ENCODE assay signal across 28 mouse cellular contexts in the genomic region with DNA sequence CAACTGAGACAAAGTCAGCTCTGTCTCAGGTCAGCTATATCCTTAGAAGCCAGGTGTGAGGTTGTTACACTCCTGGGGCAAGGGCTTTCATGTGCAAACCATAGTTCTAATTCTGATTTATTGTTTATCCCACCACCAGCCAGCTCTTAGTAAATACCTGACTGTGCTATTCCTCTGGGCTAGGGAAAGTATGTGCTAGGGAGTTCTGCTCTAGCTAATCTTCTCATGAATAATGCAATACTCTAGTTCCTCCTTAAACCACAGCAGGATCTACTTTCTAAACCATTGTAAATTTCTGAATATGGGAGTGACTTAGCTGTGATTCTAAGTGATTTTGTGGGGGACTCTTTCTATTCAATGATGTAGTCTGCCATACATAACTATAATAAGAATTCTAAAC. TPM values are rescaled to one million over a fixed set of nuclear protein-coding genes. Genes with fewer than 3 reads are reported as not detected.
DNase-seq lines count a peak whose midpoint lies in the region; ATAC-seq and TF ChIP-seq lines count a peak whose summit lies in the region.
"Had no signal": no experiment of that assay in that cellular context is flagged by ENCODE, and none has a peak within 500 bp of the region (broad histone marks: within the 10 kb centered on the region; RNA-seq: fewer than 3 reads in every experiment).

No protein-coding gene starts in this region.

- no peak overlapping the region for H3K4me3 ChIP-seq in midbrain, embryonic 11.5 days (ENCODE audit: low read depth, low read length)
- no peak overlapping the region for H3K4me3 ChIP-seq in midbrain, embryonic 16.5 days (ENCODE audit: low read depth, low read length)
- H3K4me3 ChIP-seq in midbrain, postnatal 0 days (ENCODE audit: low read depth, low read length) = no peak overlapping the region
- no peak overlapping the region for H3K4me3 ChIP-seq in midbrain, embryonic 14.5 days (replicated peaks; ENCODE audit: low read depth, low read length)
- H3K4me3 ChIP-seq: embryonic facial prominence, embryonic 13.5 days; embryonic facial prominence, embryonic 15.5 days; erythroblast, embryonic 14.5 days; forebrain, embryonic 10.5 days; forebrain, embryonic 12.5 days had no signal

- peaks cover 42% of the 10 kb centered on the region for H3K9me3 ChIP-seq in midbrain, embryonic 11.5 days (ENCODE audit: control insufficient read depth, low read length)
- peaks cover 40% of the 10 kb centered on the region for H3K9me3 ChIP-seq in midbrain, embryonic 16.5 days (replicated peaks; ENCODE audit: control insufficient read depth, low read length, poor library complexity, severe bottlenecking)
- H3K9me3 ChIP-seq in midbrain, postnatal 0 days (ENCODE audit: low read length) = peaks cover 57% of the 10 kb centered on the region
- peaks cover 74% of the 10 kb centered on the region for H3K9me3 ChIP-seq in midbrain, embryonic 14.5 days (ENCODE audit: control insufficient read depth, low read length)

- H3K9ac ChIP-seq in midbrain, embryonic 11.5 days (ENCODE audit: low read length) = no peak overlapping the region
- H3K9ac ChIP-seq in midbrain, embryonic 16.5 days (ENCODE audit: low read depth, low read length) = no peak overlapping the region
- H3K9ac ChIP-seq in midbrain, postnatal 0 days (replicated peaks; ENCODE audit: low read length, poor library complexity, severe bottlenecking) = no peak overlapping the region
- no peak overlapping the region for H3K9ac ChIP-seq in midbrain, embryonic 14.5 days (replicated peaks; ENCODE audit: low read length)
- H3K9ac ChIP-seq: embryonic facial prominence, embryonic 13.5 days; embryonic facial prominence, embryonic 15.5 days; forebrain, embryonic 12.5 days had no signal

- no peaks in the 10 kb centered on the region for H3K27me3 ChIP-seq in midbrain, embryonic 11.5 days (ENCODE audit: control insufficient read depth, insufficient read depth, low read length)
- no peaks in the 10 kb centered on the region for H3K27me3 ChIP-seq in midbrain, embryonic 16.5 days (ENCODE audit: control insufficient read depth, insufficient read depth, low read depth, low read length)
- no peaks in the 10 kb centered on the region for H3K27me3 ChIP-seq in midbrain, postnatal 0 days (ENCODE audit: insufficient read depth, low read length)
- no peaks in the 10 kb centered on the region for H3K27me3 ChIP-seq in midbrain, embryonic 14.5 days (ENCODE audit: control insufficient read depth, insufficient read depth, low read length)
- H3K27me3 ChIP-seq: embryonic facial prominence, embryonic 13.5 days; embryonic facial prominence, embryonic 15.5 days; forebrain, embryonic 12.5 days; Patski had no signal

- TF ChIP-seq CTCF in midbrain, postnatal 0 days (IDR thresholded peaks at IDR 0.05) = no peak

- no peak overlapping the region for H3K27ac ChIP-seq in midbrain, embryonic 11.5 days (ENCODE audit: low read depth, low read length)
- H3K27ac ChIP-seq in midbrain, embryonic 16.5 days (ENCODE audit: low read length) = no peak overlapping the region
- H3K27ac ChIP-seq in midbrain, postnatal 0 days (ENCODE audit: low read depth, low read length) = no peak overlapping the region
- no peak overlapping the region for H3K27ac ChIP-seq in midbrain, embryonic 14.5 days (replicated peaks; ENCODE audit: low read depth, low read length)
- H3K27ac ChIP-seq: embryonic facial prominence, embryonic 13.5 days; embryonic facial prominence, embryonic 15.5 days; forebrain, embryonic 10.5 days; forebrain, embryonic 12.5 days had no signal

- peak; percentile 77 for DNase-seq in midbrain, embryonic 11.5 days (ENCODE audit: low spot score, missing footprints)
- DNase-seq in midbrain, postnatal 0 days (ENCODE audit: low spot score) = no peak
- no peak for DNase-seq in midbrain, embryonic 14.5 days
- peak; percentile 23 for DNase-seq in ES-CJ7 (ENCODE audit: low read depth, low spot score)
- peak; percentile 66 for DNase-seq in R1 (ENCODE audit: low read depth, low spot score)
- no peak for DNase-seq in left cerebral cortex, adult 11 months (ENCODE audit: low spot score)
- DNase-seq: adrenal gland, adult 2 months; adrenal gland, postnatal 10 days; adrenal gland, postnatal 25 days; cerebellum, adult 11 months; cerebellum, adult 18-20 months; cerebellum, adult 8-10 months; cerebellum, adult 9-11 months; cerebellum, postnatal 14 days; cerebellum, postnatal 36 days; embryo, embryonic 11 days had no signal

- no peaks in the 10 kb centered on the region for H3K4me1 ChIP-seq in midbrain, embryonic 11.5 days (ENCODE audit: control insufficient read depth, insufficient read depth, low read length)
- no peaks in the 10 kb centered on the region for H3K4me1 ChIP-seq in midbrain, embryonic 16.5 days (ENCODE audit: control insufficient read depth, insufficient read depth, low read length)
- no peaks in the 10 kb centered on the region for H3K4me1 ChIP-seq in midbrain, postnatal 0 days (ENCODE audit: insufficient read depth, low read length)
- H3K4me1 ChIP-seq in midbrain, embryonic 14.5 days (ENCODE audit: control insufficient read depth, insufficient read depth, low read length) = no peaks in the 10 kb centered on the region
- H3K4me1 ChIP-seq: embryonic facial prominence, embryonic 13.5 days; embryonic facial prominence, embryonic 15.5 days; forebrain, embryonic 10.5 days; forebrain, embryonic 12.5 days had no signal

- no peak overlapping the region for H3K4me2 ChIP-seq in midbrain, embryonic 11.5 days
- no peak overlapping the region for H3K4me2 ChIP-seq in midbrain, embryonic 16.5 days (ENCODE audit: low read length)
- no peak overlapping the region for H3K4me2 ChIP-seq in midbrain, postnatal 0 days (ENCODE audit: low read depth, low read length, poor library complexity, severe bottlenecking)
- no peak overlapping the region for H3K4me2 ChIP-seq in midbrain, embryonic 14.5 days (ENCODE audit: low read length)
- H3K4me2 ChIP-seq: embryonic facial prominence, embryonic 13.5 days; embryonic facial prominence, embryonic 15.5 days; forebrain, embryonic 12.5 days had no signal

- no peaks in the 10 kb centered on the region for H3K36me3 ChIP-seq in midbrain, embryonic 11.5 days (ENCODE audit: control insufficient read depth, insufficient read depth, low read length)
- H3K36me3 ChIP-seq in midbrain, embryonic 16.5 days (ENCODE audit: control insufficient read depth, insufficient read depth, low read length) = no peaks in the 10 kb centered on the region
- H3K36me3 ChIP-seq in midbrain, postnatal 0 days (ENCODE audit: insufficient read depth, low read length) = no peaks in the 10 kb centered on the region
- no peaks in the 10 kb centered on the region for H3K36me3 ChIP-seq in midbrain, embryonic 14.5 days (ENCODE audit: control insufficient read depth, insufficient read depth, low read length)
- H3K36me3 ChIP-seq: embryonic facial prominence, embryonic 13.5 days; embryonic facial prominence, embryonic 15.5 days; forebrain, embryonic 10.5 days; forebrain, embryonic 12.5 days; G1E had no signal

- 0 out of 2 replicates have a peak, but pooled peaks have one; percentile 8 for ATAC-seq in midbrain, embryonic 11.5 days (ENCODE audit: low FRiP score)
- no peak for ATAC-seq in midbrain, embryonic 16.5 days
- ATAC-seq in midbrain, postnatal 0 days (ENCODE audit: low FRiP score) = peak; percentile 14; the same call in 1 of the 2 replicates
- no peak for ATAC-seq in midbrain, embryonic 14.5 days (ENCODE audit: low FRiP score, low TSS enrichment)
- ATAC-seq: forebrain, embryonic 14.5 days; forebrain, embryonic 16.5 days; Patski had no signal

RNA-seq across cellular contexts. Expression of gene Zfp981, which starts 9.4 kb away (rescaled TPM):
- polyA plus RNA-seq in midbrain, embryonic 11.5 days (2014; fragmentation: Nextera tagmentation; extraction: Ambion mirVana) = not detected in 2 replicates
- polyA plus RNA-seq in midbrain, embryonic 16.5 days (2015; fragmentation: Nextera tagmentation; extraction: Ambion mirVana) = 0.10 and 0.16 TPM in 2 replicates
- 0.11 TPM in 1 of 2 replicates, not detected in the other for total RNA-seq in midbrain, postnatal 0 days (2014; rRNA removed)
- polyA plus RNA-seq in midbrain, postnatal 0 days (2015; fragmentation: Nextera tagmentation; extraction: Ambion mirVana) = 0.10 and 0.16 TPM in 2 replicates
- polyA plus RNA-seq in midbrain, embryonic 14.5 days (2014; fragmentation: Nextera tagmentation; extraction: Ambion mirVana) = 0.15 and 0.26 TPM in 2 replicates
- total RNA-seq: common myeloid progenitor, adult 5-6 weeks had no signal
- polyA plus RNA-seq: adrenal gland, adult 2 months; embryonic facial prominence, embryonic 11.5 days; erythroblast, embryonic 14.5 days; G1E had no signal

RNA-seq across cellular contexts. Expression of gene Zfp992, which starts 43.6 kb away (rescaled TPM):
- polyA plus RNA-seq in midbrain, embryonic 11.5 days (2014; fragmentation: Nextera tagmentation; extraction: Ambion mirVana) = 2.8 and 3.4 TPM in 2 replicates
- 1.8 TPM in 2 replicates for polyA plus RNA-seq in midbrain, embryonic 16.5 days (2015; fragmentation: Nextera tagmentation; extraction: Ambion mirVana)
- total RNA-seq in midbrain, postnatal 0 days (2014; rRNA removed) = 2.8 and 5.2 TPM in 2 replicates
- 0.73 and 1.3 TPM in 2 replicates for polyA plus RNA-seq in midbrain, postnatal 0 days (2015; fragmentation: Nextera tagmentation; extraction: Ambion mirVana)
- 2.6 and 2.9 TPM in 2 replicates for polyA plus RNA-seq in midbrain, embryonic 14.5 days (2014; fragmentation: Nextera tagmentation; extraction: Ambion mirVana)

Comparison
In these comparisons a context has a peak if more than half of its experiments do, and no peak if none do; other contexts are left out.
1. ATAC-seq: peak in midbrain, embryonic 11.5 days (single experiment) and midbrain, postnatal 0 days (single experiment); none in midbrain, embryonic 16.5 days (single experiment) and midbrain, embryonic 14.5 days (single experiment).
2. DNase-seq: peak in midbrain, embryonic 11.5 days (single experiment), ES-CJ7 (single experiment) and R1 (single experiment); none in midbrain, postnatal 0 days (single experiment), midbrain, embryonic 14.5 days (single experiment) and left cerebral cortex, adult 11 months (single experiment).